Mouse (Mus musculus) MEL (cell line): ENCODE measurements around the gene Mdk.

ENCODE experiments used
- CTCF ChIP-seq, 3 experiments: IDR thresholded peaks in 2 of 3; conservative IDR thresholded peaks in 1 of 3; 2 replicates each; pipeline ENCODE4 v1.5.1; 2011 to 2012; ENCODE audit warnings: low read length in 3 of 3, low read depth in 2 of 3, mild to moderate bottlenecking in 2 of 3, improper control_type of control experiment in 1 of 3, inconsistent platforms in 1 of 3, mixed read lengths in 1 of 3, moderate library complexity in 1 of 3; ENCODE audit not compliant: control insufficient read depth in 1 of 3, insufficient read depth in 1 of 3, poor library complexity in 1 of 3, severe bottlenecking in 1 of 3
- POLR2AphosphoS2 ChIP-seq: IDR thresholded peaks from 2 replicates; pipeline ENCODE4 v1.6.1; 2011; ENCODE audit warnings: low read length, improper control_type of control experiment
- SIN3A ChIP-seq: IDR thresholded peaks from 2 replicates; pipeline ENCODE4 v1.6.1; 2012; ENCODE audit warnings: low read length, improper control_type of control experiment, inconsistent platforms
- SMC3 ChIP-seq: IDR thresholded peaks from 2 replicates; pipeline ENCODE4 v1.6.1; 2011; ENCODE audit warnings: low read depth, low read length, improper control_type of control experiment
- TAL1 ChIP-seq: IDR thresholded peaks from 2 replicates; pipeline ENCODE4 v1.6.1; 2012; ENCODE audit warnings: mild to moderate bottlenecking, inconsistent platforms, low read length, moderate library complexity, mixed read lengths
- USF1 ChIP-seq: IDR thresholded peaks from 2 replicates; pipeline ENCODE4 v1.6.1; 2014; ENCODE audit warnings: low read depth, mild to moderate bottlenecking, inconsistent platforms, low read length, improper control_type of control experiment, moderate library complexity
- ZC3H11A ChIP-seq: IDR thresholded peaks from 2 replicates; pipeline ENCODE4 v1.6.1; 2012; ENCODE audit warnings: low read depth, mild to moderate bottlenecking, inconsistent platforms, low read length, improper control_type of control experiment
- ZMIZ1 ChIP-seq: IDR thresholded peaks from 2 replicates; pipeline ENCODE4 v1.6.1; 2012; ENCODE audit warnings: low read depth, mild to moderate bottlenecking, inconsistent platforms, low read length, improper control_type of control experiment, moderate library complexity
- ZNF384 ChIP-seq: IDR thresholded peaks from 2 replicates; pipeline ENCODE4 v1.6.1; 2012; ENCODE audit warnings: low read depth, mild to moderate bottlenecking, inconsistent platforms, low read length, improper control_type of control experiment

- no peak for TF ChIP-seq ZNF384
- no peak for TF ChIP-seq ZMIZ1
- no peak for TF ChIP-seq USF1
- TF ChIP-seq POLR2AphosphoS2 = peak; percentile 40; the same call in 1 of the 2 replicates
- TF ChIP-seq CTCF (IDR thresholded peaks at IDR 0.05 in 2 of 3, conservative IDR thresholded peaks at IDR 0.05 in 1 of 3; ENCODE audit: control insufficient read depth in 1 of 3, insufficient read depth in 1 of 3, low read depth in 2 of 3, low read length in 3 of 3, poor library complexity in 1 of 3, severe bottlenecking in 1 of 3) = no peak
- no peak for TF ChIP-seq SMC3
- no peak for TF ChIP-seq ZC3H11A
- TF ChIP-seq TAL1 = no peak
- TF ChIP-seq SIN3A = no peak
These were observed 747 bp upstream of the Mdk start for GRCm38 (mm10) chr2:91932737-91933350.
